Comparison of ENCODE assay signal across 33 mouse cellular contexts in genomic region chr11:53841514-53841913, GRCm38 (mm10). TPM values are rescaled to one million over a fixed set of nuclear protein-coding genes. Genes with fewer than 3 reads are reported as not detected.
A peak's percentile ranks its signal among the peaks of the same experiment; 100 is the strongest.
DNase-seq lines count a peak whose midpoint lies in the region; ATAC-seq and TF ChIP-seq lines count a peak whose summit lies in the region.
"Had no signal": no experiment of that assay in that cellular context is flagged by ENCODE, and none has a peak within 500 bp of the region (broad histone marks: within the 10 kb centered on the region; RNA-seq: fewer than 3 reads in every experiment).

No protein-coding gene starts in this region.

- no peak for DNase-seq in frontal cortex, postnatal 14 days (ENCODE audit: low spot score in 2 of 2)
- peak; percentile 25 for DNase-seq in liver, adult 2 months (ENCODE audit: extremely low read depth, low read depth, low spot score)
- peak; percentile 33 for DNase-seq in T-cell, adult 2 months (ENCODE audit: low spot score)
- DNase-seq in urinary bladder, postnatal 10 days (ENCODE audit: low spot score) = no peak
- DNase-seq in MN1 (ENCODE audit: low spot score) = no peak
- DNase-seq: adrenal gland, adult 2 months; adrenal gland, postnatal 36 days; cerebellum, adult 2 months; cerebellum, postnatal 14 days; gastrocnemius, adult 2 months; gastrocnemius, postnatal 36 days; heart, postnatal 36 days; kidney, adult 18-20 months; kidney, postnatal 36 days; layer of hippocampus, postnatal 36 days; liver; lung, postnatal 36 days; thymus, postnatal 4 days had no signal

- ATAC-seq in frontal cortex, adult (ENCODE audit: low TSS enrichment) = peak; percentile 55
- ATAC-seq in liver, embryonic 12.5 days = no peak
- 0 out of 2 replicates have a peak, but pooled peaks have one; percentile 5 for ATAC-seq in megakaryocyte, adult 5-6 weeks (ENCODE audit: poor library complexity, severe bottlenecking)
- ATAC-seq: forebrain, embryonic 14.5 days had no signal

- no peak for TF ChIP-seq CTCF in liver, adult 2 months (IDR thresholded peaks at IDR 0.05; ENCODE audit: low read depth, low read length)

- no peak overlapping the region for H3K4me2 ChIP-seq in liver, embryonic 12.5 days
- H3K4me2 ChIP-seq: heart, embryonic 11.5 days; hindbrain, embryonic 13.5 days; lung, embryonic 15.5 days; midbrain, embryonic 12.5 days; neural tube, embryonic 12.5 days had no signal

- no peaks in the 10 kb centered on the region for H3K36me3 ChIP-seq in liver, adult 2 months (ENCODE audit: control insufficient read depth, insufficient read depth, low read length)
- no peaks in the 10 kb centered on the region for H3K36me3 ChIP-seq in liver, embryonic 12.5 days
- H3K36me3 ChIP-seq: hindbrain, embryonic 13.5 days; lung, embryonic 15.5 days; midbrain, embryonic 12.5 days; neural tube, embryonic 12.5 days had no signal

- H3K27me3 ChIP-seq in liver, adult 2 months (ENCODE audit: control insufficient read depth, insufficient read depth, low read length) = no peaks in the 10 kb centered on the region
- H3K27me3 ChIP-seq in liver, embryonic 12.5 days (replicated peaks) = peaks cover 13% of the 10 kb centered on the region
- H3K27me3 ChIP-seq: hindbrain, embryonic 13.5 days; lung, embryonic 15.5 days; neural tube, embryonic 12.5 days had no signal

- H3K4me3 ChIP-seq in liver, adult 2 months (ENCODE audit: insufficient read depth, low read depth, low read length) = no peak overlapping the region
- no peak overlapping the region for H3K4me3 ChIP-seq in liver, embryonic 12.5 days
- H3K4me3 ChIP-seq: gastrocnemius, adult 2 months; hindbrain, embryonic 13.5 days; lung, embryonic 15.5 days; megakaryocyte, embryonic 14.5 days; midbrain, embryonic 12.5 days; myocyte; neural tube, embryonic 12.5 days had no signal

- peaks cover 5% of the 10 kb centered on the region for H3K4me1 ChIP-seq in liver, adult 2 months (ENCODE audit: control insufficient read depth, insufficient read depth, low read length)
- H3K4me1 ChIP-seq in liver, embryonic 12.5 days = peaks cover 10% of the 10 kb centered on the region
- H3K4me1 ChIP-seq: hindbrain, embryonic 13.5 days; midbrain, embryonic 12.5 days; neural tube, embryonic 12.5 days had no signal

- no peak overlapping the region for H3K9ac ChIP-seq in liver, adult 2 months (ENCODE audit: low read depth, low read length)
- H3K9ac ChIP-seq in liver, embryonic 12.5 days = no peak overlapping the region
- H3K9ac ChIP-seq: hindbrain, embryonic 13.5 days; lung, embryonic 15.5 days; midbrain, embryonic 12.5 days; neural tube, embryonic 12.5 days had no signal

- H3K27ac ChIP-seq in liver, adult 2 months (replicated peaks; ENCODE audit: insufficient read depth, low read depth, low read length) = no peak overlapping the region
- H3K27ac ChIP-seq in liver, embryonic 12.5 days = no peak overlapping the region
- H3K27ac ChIP-seq: gastrocnemius, adult 2 months; hindbrain, embryonic 13.5 days; lung, embryonic 15.5 days; midbrain, embryonic 12.5 days; neural tube, embryonic 12.5 days had no signal

- no peak for TF ChIP-seq POLR2A in liver, adult 2 months (IDR thresholded peaks at IDR 0.05; ENCODE audit: extremely low read depth, insufficient read depth, low read length)

- H3K79me2 ChIP-seq in liver, adult 2 months (ENCODE audit: control insufficient read depth, insufficient read depth, low read length) = no peaks in the 10 kb centered on the region

- no peaks in the 10 kb centered on the region for H3K9me3 ChIP-seq in liver, embryonic 12.5 days (replicated peaks)
- H3K9me3 ChIP-seq: hindbrain, embryonic 13.5 days; lung, embryonic 15.5 days; megakaryocyte, embryonic 14.5 days; midbrain, embryonic 12.5 days; neural tube, embryonic 12.5 days had no signal

- 60% methylated on average over 12 of the region's 12 CpGs for WGBS in liver, adult 2 months
- 64% methylated on average over 12 of the region's 12 CpGs for WGBS in liver, embryonic 12.5 days (ENCODE audit: insufficient replicate concordance)

RNA-seq across cellular contexts. Expression of gene Gm12216, which starts 17.5 kb away (rescaled TPM):
- 2.2 and 3.2 TPM in 2 replicates for total RNA-seq in liver, adult 2 months (2014; rRNA removed)
- polyA plus RNA-seq in liver, adult 2 months (2012; rRNA removed) = 2.4 and 2.7 TPM in 2 replicates
- 0.30 and 0.83 TPM in 2 replicates for polyA plus RNA-seq in liver, embryonic 12.5 days (2016; fragmentation: Nextera tagmentation; extraction: Ambion mirVana)
- 0.25 and 0.84 TPM in 2 replicates for total RNA-seq in megakaryocyte, adult 5-6 weeks (2015)
- total RNA-seq in megakaryocyte, adult 5-6 weeks (2017) = 0.70 TPM in 1 of 2 replicates, not detected in the other
- total RNA-seq: MEL; midbrain, postnatal 0 days had no signal
- polyA plus RNA-seq: embryonic facial prominence, embryonic 11.5 days; forebrain, embryonic 14.5 days; heart, embryonic 11.5 days; limb, embryonic 11.5 days; neural tube, embryonic 12.5 days had no signal

RNA-seq across cellular contexts. Expression of gene Slc22a5, which starts 49.9 kb away (rescaled TPM):
- total RNA-seq in liver, adult 2 months (2014; rRNA removed) = 19.7 and 20.8 TPM in 2 replicates
- polyA plus RNA-seq in liver, adult 2 months (2012; rRNA removed) = 14.7 and 17.0 TPM in 2 replicates
- polyA plus RNA-seq in liver, embryonic 12.5 days (2016; fragmentation: Nextera tagmentation; extraction: Ambion mirVana) = 2.4 and 3.3 TPM in 2 replicates
- total RNA-seq in megakaryocyte, adult 5-6 weeks (2015) = 4.7 and 5.5 TPM in 2 replicates
- total RNA-seq in megakaryocyte, adult 5-6 weeks (2017) = 4.6 and 6.6 TPM in 2 replicates

Comparison
In these comparisons a context has a peak if more than half of its experiments do, and no peak if none do; other contexts are left out.
1. DNase-seq: peak in liver, adult 2 months (single experiment) and T-cell, adult 2 months (single experiment); none in frontal cortex, postnatal 14 days (0 of 2), urinary bladder, postnatal 10 days (single experiment) and MN1 (single experiment).